Mouse (Mus musculus) midbrain, embryonic 10.5 days (tissue): Measurements from ENCODE around the gene Kcnc3. TPM values are rescaled to one million over a fixed set of nuclear protein-coding genes. Genes with fewer than 3 reads are reported as not detected.

Experiments used
- DNase-seq: peaks from one replicate; pipeline ENCODE4 v3.0.0-alpha.2; 2017; ENCODE audit warnings: low spot score
- H3K27ac ChIP-seq: fragments of 300-500 bp; sonication (generic); replicated peaks from 2 replicates; pipeline ENCODE4 v1.5.1; 2016; ENCODE audit warnings: mild to moderate bottlenecking
- H3K27me3 ChIP-seq: fragments of 300-500 bp; sonication (generic); 2 replicates; pipeline ENCODE4 v1.6.1; 2016; ENCODE audit warnings: low read depth, mild to moderate bottlenecking; ENCODE audit not compliant: poor library complexity, severe bottlenecking
- H3K36me3 ChIP-seq: fragments of 300-500 bp; sonication (generic); 2 replicates; pipeline ENCODE4 v1.6.1; 2016; ENCODE audit warnings: mild to moderate bottlenecking, moderate library complexity
- H3K4me1 ChIP-seq: fragments of 300-500 bp; sonication (generic); 2 replicates; pipeline ENCODE4 v1.6.1; 2016
- H3K4me3 ChIP-seq: fragments of 300-500 bp; sonication (generic); 2 replicates; pipeline ENCODE4 v1.5.1; 2016; ENCODE audit warnings: mild to moderate bottlenecking, moderate library complexity
- H3K9me3 ChIP-seq: fragments of 300-500 bp; sonication (generic); replicated peaks from 2 replicates; pipeline ENCODE4 v1.6.1; 2016; ENCODE audit warnings: mild to moderate bottlenecking
- WGBS: fragments of 180-500 bp; shearing (Covaris S2); methylation state at CpG from one replicate; pipeline ENCODE4 v1.1.7; 2016; 5-methylcytosine and 5-hydroxymethylcytosine counted together
- polyA plus RNA-seq: library from polyadenylated mRNA; unstranded; fragments of >200 nt; fragmentation: Nextera tagmentation; extraction: Ambion mirVana; gene quantifications from 2 replicates; pipeline ENCODE4 v1.2.1, GENCODE M21; 2016

Kcnc3 gene
- polyA plus RNA-seq, 1 experiment from 2014 or later: 1.1 TPM

DNA sequence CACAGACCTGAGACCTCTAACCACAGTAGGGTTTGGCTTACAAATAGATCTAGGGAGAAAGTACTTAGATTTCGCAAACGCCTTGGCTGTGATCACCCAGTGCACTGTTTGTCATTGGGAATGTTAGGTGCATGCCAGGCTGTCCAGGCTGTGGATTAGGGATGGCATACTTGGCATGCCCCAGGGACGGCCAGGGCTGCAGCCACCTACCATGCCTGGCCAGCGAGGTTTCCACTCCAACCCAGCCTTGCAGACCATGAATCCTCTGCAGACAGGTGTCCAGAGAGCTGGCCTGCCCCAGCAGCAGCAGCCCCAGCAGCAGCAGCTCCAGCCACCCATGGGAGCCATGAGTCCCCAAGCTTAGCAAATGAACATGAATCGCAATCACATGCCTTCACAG is 54.8 kb downstream of the Kcnc3 start:
- no peak for DNase-seq
- Histone ChIP-seq H3K9me3 (no peaks in the 10 kb centered on the region), H3K4me3 (no peak overlapping the region), H3K27me3 (peaks cover 59% of the 10 kb centered on the region), H3K36me3 (no peaks in the 10 kb centered on the region), H3K4me1 (peaks cover 5% of the 10 kb centered on the region), H3K27ac (no peak overlapping the region)
- 73% methylated on average over 5 of the region's 5 CpGs for WGBS

DNA sequence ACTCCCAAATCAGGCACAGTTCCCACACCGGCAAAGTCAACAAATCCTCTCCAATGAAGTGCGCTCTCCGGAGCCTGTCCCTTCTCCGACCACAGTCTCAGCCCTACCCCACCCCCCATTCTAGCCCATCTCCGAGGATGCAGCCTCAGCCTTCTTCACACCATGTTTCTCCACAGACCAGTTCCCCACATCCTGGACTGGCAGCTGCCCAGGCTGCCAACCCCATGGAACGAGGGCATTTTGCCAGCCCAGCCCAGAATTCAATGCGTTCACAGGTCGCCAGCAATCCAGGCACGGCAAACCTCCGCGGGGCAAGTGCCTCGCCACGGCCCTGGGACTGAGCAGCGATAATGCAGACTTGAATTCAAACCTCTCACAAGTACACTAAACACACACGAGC is 55.5 kb downstream of the Kcnc3 start:
- 31% methylated on average over 15 of the region's 15 CpGs for WGBS
- H3K27me3 ChIP-seq: peaks cover 52% of the 10 kb centered on the region

DNA sequence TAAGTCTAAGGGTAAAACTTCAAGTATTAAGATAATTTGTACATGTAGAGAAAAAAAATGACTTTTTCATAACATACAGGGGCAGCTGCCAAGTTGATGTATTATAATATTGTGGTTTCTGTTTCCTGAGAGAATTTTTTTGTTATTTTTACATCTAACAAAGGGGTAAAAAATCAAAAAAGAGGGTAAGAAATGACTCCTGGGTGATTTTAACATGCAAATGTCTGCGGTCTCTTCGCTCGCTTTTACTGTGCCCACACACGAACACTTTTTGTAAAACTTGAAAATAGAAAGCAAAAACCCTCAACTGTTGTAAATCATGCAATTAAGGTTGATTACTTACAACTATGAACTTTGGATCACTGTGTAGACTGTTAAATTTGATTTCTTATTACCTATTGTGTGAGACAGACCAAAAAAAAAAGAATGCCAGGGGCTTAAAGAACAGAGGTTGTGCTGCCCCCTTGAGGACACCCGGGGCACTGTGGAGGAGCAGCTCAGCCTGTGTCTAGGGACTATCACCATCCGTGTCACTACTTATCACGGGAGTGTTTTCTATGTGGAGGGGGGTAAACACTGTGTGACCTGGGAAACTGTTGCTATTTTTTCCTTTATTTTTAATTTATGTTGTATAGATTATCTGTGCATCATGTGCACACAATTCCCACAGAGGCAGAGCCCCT is 56.7 kb downstream of the Kcnc3 start:
- WGBS: 49% methylated on average over 7 of the region's 7 CpGs
- peak; percentile 61 for DNase-seq

More for the DNA sequence above, 55.5 kb downstream of the Kcnc3 start:
- no peak for DNase-seq
- Histone ChIP-seq H3K9me3 (no peaks in the 10 kb centered on the region), H3K4me3 (0 out of 2 replicates have a peak overlapping the region, but pooled peaks have one; percentile 21), H3K4me1 (peaks cover 2% of the 10 kb centered on the region), H3K36me3 (no peaks in the 10 kb centered on the region), H3K27ac (no peak overlapping the region)

DNA sequence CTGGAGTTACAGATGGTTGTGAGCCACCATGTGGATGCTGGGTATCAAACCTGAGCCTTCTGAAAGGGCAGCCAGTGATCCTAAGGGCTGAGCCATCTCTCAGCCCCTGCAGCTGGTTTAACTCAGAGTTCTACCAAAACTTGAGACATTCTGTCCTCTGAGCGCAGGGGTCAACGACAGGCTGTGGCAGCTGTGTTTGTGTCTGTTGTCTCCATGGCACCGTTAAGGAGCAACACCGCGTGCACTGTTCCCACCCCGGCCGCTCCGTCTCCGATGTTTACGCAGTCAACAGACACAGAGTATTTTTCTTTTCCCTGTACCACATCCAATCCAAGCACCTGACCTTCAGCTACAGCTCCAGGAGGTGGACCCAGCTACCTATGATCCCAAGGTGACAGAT is 57.3 kb downstream of the Kcnc3 start:
- no peak overlapping the region for H3K27ac ChIP-seq
- H3K27me3 ChIP-seq: peaks cover 37% of the 10 kb centered on the region
- H3K4me1 ChIP-seq: no peaks in the 10 kb centered on the region
- DNase-seq: no peak
- H3K36me3 ChIP-seq: no peaks in the 10 kb centered on the region
- WGBS: 81% methylated on average over 10 of the region's 10 CpGs
- H3K4me3 ChIP-seq: no peak overlapping the region
- H3K9me3 ChIP-seq: no peaks in the 10 kb centered on the region

More for the DNA sequence above, 56.7 kb downstream of the Kcnc3 start:
- Histone ChIP-seq H3K4me1 (no peaks in the 10 kb centered on the region), H3K27ac (no peak overlapping the region), H3K36me3 (no peaks in the 10 kb centered on the region), H3K27me3 (peaks cover 40% of the 10 kb centered on the region), H3K9me3 (no peaks in the 10 kb centered on the region), H3K4me3 (no peak overlapping the region)

DNA sequence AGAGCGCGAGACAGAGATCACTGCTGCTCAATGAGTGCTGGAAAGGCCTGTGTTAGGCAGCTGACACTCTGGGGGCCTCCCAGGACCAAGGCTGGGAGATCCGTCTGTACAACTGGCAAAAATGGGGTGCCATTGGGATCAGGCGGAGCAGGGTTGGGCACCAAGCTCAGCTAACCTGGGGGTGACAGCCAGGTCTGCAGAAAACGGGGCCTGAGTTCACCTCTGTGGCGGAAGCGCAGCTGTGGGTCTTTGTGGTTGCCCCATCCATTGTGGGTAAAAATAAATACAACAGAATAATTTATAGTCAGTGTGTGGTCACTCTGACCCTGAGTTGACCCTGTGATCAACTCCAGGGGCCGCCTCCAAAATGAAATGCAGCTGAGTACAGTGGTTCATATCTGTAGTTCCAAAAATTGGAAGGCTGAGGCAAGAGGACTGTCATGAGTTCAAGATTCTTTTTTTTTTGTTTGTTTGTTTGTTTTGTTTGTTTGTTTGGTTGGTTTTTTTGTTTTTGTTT is 58.7 kb downstream of the Kcnc3 start:
- no peaks in the 10 kb centered on the region for H3K9me3 ChIP-seq
- H3K27me3 ChIP-seq: peaks cover 23% of the 10 kb centered on the region
- no peak overlapping the region for H3K27ac ChIP-seq
- H3K4me3 ChIP-seq: no peak overlapping the region
- no peaks in the 10 kb centered on the region for H3K4me1 ChIP-seq
- DNase-seq: no peak
- H3K36me3 ChIP-seq: no peaks in the 10 kb centered on the region
- WGBS: 86% methylated on average over 8 of the region's 8 CpGs

- Histone ChIP-seq H3K9me3 (no peaks in the 10 kb centered on the region), H3K27ac (no peak overlapping the region), H3K4me3 (no peak overlapping the region), H3K4me1 (no peaks in the 10 kb centered on the region), H3K36me3 (no peaks in the 10 kb centered on the region), H3K27me3 (peaks cover 15% of the 10 kb centered on the region)
- DNase-seq: peak; percentile 56
- WGBS: 15% methylated on average over 4 of the region's 4 CpGs
Measured at GRCm38 (mm10) chr7:44649990-44650389, 59.5 kb downstream of the Kcnc3 start.

- no peak for DNase-seq
- Histone ChIP-seq H3K27ac (no peak overlapping the region), H3K27me3 (0 out of 2 replicates have a peak, but pooled peaks cover under 1% of the 10 kb centered on the region), H3K36me3 (no peaks in the 10 kb centered on the region), H3K9me3 (no peaks in the 10 kb centered on the region), H3K4me1 (no peaks in the 10 kb centered on the region), H3K4me3 (no peak overlapping the region)
- WGBS: 84% methylated on average over 7 of the region's 7 CpGs
Measured at GRCm38 (mm10) chr7:44651416-44651815, 61.0 kb downstream of the Kcnc3 start.

GRCm38 (mm10) chr7:44653773-44654172 is 63.3 kb downstream of the Kcnc3 start:
- DNase-seq: no peak
- H3K27me3 ChIP-seq: no peaks in the 10 kb centered on the region
- H3K4me3 ChIP-seq: no peak overlapping the region
- WGBS: 46% methylated on average over 8 of the region's 8 CpGs
- H3K4me1 ChIP-seq: no peaks in the 10 kb centered on the region
- no peaks in the 10 kb centered on the region for H3K36me3 ChIP-seq
- no peaks in the 10 kb centered on the region for H3K9me3 ChIP-seq
- no peak overlapping the region for H3K27ac ChIP-seq

Other genes starting within 250 kb of the Kcnc3 start
- gene Syt3, start 206.6 kb upstream of the Kcnc3 start, polyA plus RNA-seq: 1.9 and 2.0 TPM in 2 replicates
- 1.7 TPM in 2 replicates for gene 1700008O03Rik, start 204.8 kb upstream of the Kcnc3 start, polyA plus RNA-seq
- gene Lrrc4b, start 161.6 kb upstream of the Kcnc3 start, polyA plus RNA-seq: 2.4 and 3.5 TPM in 2 replicates
- 0.99 and 2.0 TPM in 2 replicates for gene Aspdh, start 125.3 kb upstream of the Kcnc3 start, polyA plus RNA-seq
- 71.6 and 76.8 TPM in 2 replicates for gene Josd2, start 122.7 kb upstream of the Kcnc3 start, polyA plus RNA-seq
- 104 and 108 TPM in 2 replicates for gene Emc10, start 94.1 kb upstream of the Kcnc3 start, polyA plus RNA-seq
- 20.5 and 27.6 TPM in 2 replicates for gene Fam71e1, start 94.1 kb upstream of the Kcnc3 start, polyA plus RNA-seq
- 0.05 and 0.20 TPM in 2 replicates for gene Mybpc2, start 66.0 kb upstream of the Kcnc3 start, polyA plus RNA-seq
- gene Spib, start 58.6 kb upstream of the Kcnc3 start, polyA plus RNA-seq: not detected in 2 replicates
- 168 and 179 TPM in 2 replicates for gene Pold1, start 41.8 kb upstream of the Kcnc3 start, polyA plus RNA-seq
- gene Nr1h2, start 36.7 kb upstream of the Kcnc3 start, polyA plus RNA-seq: 82.8 and 84.2 TPM in 2 replicates
- gene Napsa, start 18.3 kb upstream of the Kcnc3 start, polyA plus RNA-seq: 0.36 and 0.42 TPM in 2 replicates
- 1.0 and 1.1 TPM in 2 replicates for gene Myh14, start 80.2 kb downstream of the Kcnc3 start, polyA plus RNA-seq
- not detected in 2 replicates for gene Izumo2, start 118.1 kb downstream of the Kcnc3 start, polyA plus RNA-seq
- 44.7 and 49.5 TPM in 2 replicates for gene Vrk3, start 157.7 kb downstream of the Kcnc3 start, polyA plus RNA-seq
- 3.2 and 3.6 TPM in 2 replicates for gene Zfp473, start 160.4 kb downstream of the Kcnc3 start, polyA plus RNA-seq
- gene Nup62, start 225.4 kb downstream of the Kcnc3 start, polyA plus RNA-seq: 154 and 162 TPM in 2 replicates
- gene Il4i1, start 225.7 kb downstream of the Kcnc3 start, polyA plus RNA-seq: 1.2 and 1.8 TPM in 2 replicates
- gene Atf5, start 226.0 kb downstream of the Kcnc3 start, polyA plus RNA-seq: 4.6 and 4.7 TPM in 2 replicates